In genomic region chr13:92668214-92668985, GRCm38 (mm10) we compare ENCODE assay signal across 14 mouse cellular contexts.
"Had no signal": no experiment of that assay in that cellular context is flagged by ENCODE, and none has a peak within 500 bp of the region (broad histone marks: within the 10 kb centered on the region; RNA-seq: fewer than 3 reads in every experiment).

No protein-coding gene starts in this region.

- H3K4me3 ChIP-seq: intestine, embryonic 15.5 days; kidney, embryonic 15.5 days; limb, embryonic 10.5 days; liver, embryonic 15.5 days; neural tube, embryonic 12.5 days; stomach, embryonic 15.5 days had no signal

- H3K9me3 ChIP-seq: intestine, embryonic 15.5 days; kidney, embryonic 15.5 days; limb, embryonic 10.5 days; liver, embryonic 15.5 days; neural tube, embryonic 12.5 days; stomach, embryonic 15.5 days had no signal

- H3K27me3 ChIP-seq: intestine, embryonic 15.5 days; kidney, embryonic 15.5 days; liver, embryonic 15.5 days; neural tube, embryonic 12.5 days; stomach, embryonic 15.5 days had no signal

- H3K4me1 ChIP-seq: intestine, embryonic 15.5 days; kidney, embryonic 15.5 days; limb, embryonic 10.5 days; liver, embryonic 15.5 days; neural tube, embryonic 12.5 days; stomach, embryonic 15.5 days had no signal

- H3K36me3 ChIP-seq: intestine, embryonic 15.5 days; kidney, embryonic 15.5 days; limb, embryonic 10.5 days; stomach, embryonic 15.5 days had no signal

- DNase-seq: kidney, adult 2 months; kidney, postnatal 14 days; lung, embryonic 14.5 days; midbrain, embryonic 14.5 days; right cerebral cortex, postnatal 4 days; spleen, adult 18-20 months; thymus, postnatal 36 days had no signal

- H3K27ac ChIP-seq: intestine, embryonic 15.5 days; kidney, embryonic 15.5 days; limb, embryonic 10.5 days; liver, embryonic 15.5 days; neural tube, embryonic 12.5 days; stomach, embryonic 15.5 days had no signal

- H3K9ac ChIP-seq: intestine, embryonic 15.5 days; kidney, embryonic 15.5 days; liver, embryonic 15.5 days; lung, embryonic 14.5 days; neural tube, embryonic 12.5 days; stomach, embryonic 15.5 days had no signal

- H3K4me2 ChIP-seq: intestine, embryonic 15.5 days; kidney, embryonic 15.5 days; liver, embryonic 11.5 days; liver, embryonic 15.5 days; lung, embryonic 14.5 days; neural tube, embryonic 12.5 days; stomach, embryonic 15.5 days had no signal

- ATAC-seq: intestine, embryonic 15.5 days had no signal
